Mouse (Mus musculus) E14TG2a.4 (cell line): ENCODE data around the gene Acot2.

Experiments
- CTCF ChIP-seq: conservative IDR thresholded peaks from 2 replicates; pipeline ENCODE4 v1.5.1; 2014; ENCODE audit warnings: low read length
- NANOG ChIP-seq: IDR thresholded peaks from 2 replicates; pipeline ENCODE4 v1.6.1; 2014; ENCODE audit warnings: borderline replicate concordance, low read length, mixed read lengths
- POU5F1 ChIP-seq: IDR thresholded peaks from 2 replicates; pipeline ENCODE4 v1.6.1; 2014; ENCODE audit warnings: low read length, borderline replicate concordance

GRCm38 (mm10) chr12:83984752-83985151 is 2.9 kb upstream of the Acot2 start, which contains the start of gene Heatr4:
- TF ChIP-seq CTCF (no peak), POU5F1 (no peak), NANOG (no peak)
